Mouse (Mus musculus): ENCODE measurements around the gene Raet1e. TPM values are rescaled to one million over a fixed set of nuclear protein-coding genes. Genes with fewer than 3 reads are reported as not detected.
"Not testable (repeated sequence)": the region's sequence is repeated elsewhere in the genome, so short reads cannot be mapped to it uniquely, and the experiment has no call there.

Raet1e gene
- polyA plus RNA-seq, 1 experiment from 2014 or later, result 1.3 TPM

GRCm38 (mm10) chr10:22364915-22365314 lies 206.5 kb downstream of the Raet1e start:
- not testable (repeated sequence) for H3K4me1 ChIP-seq (ENCODE audit: control insufficient read depth, insufficient read depth, low read length); H3K9ac ChIP-seq (replicated peaks; ENCODE audit: low read length); H3K27me3 ChIP-seq (ENCODE audit: control insufficient read depth, insufficient read depth, low read length); DNase-seq; H3K9me3 ChIP-seq (ENCODE audit: control insufficient read depth, low read length); H3K4me3 ChIP-seq (replicated peaks; ENCODE audit: low read depth, low read length); ATAC-seq (ENCODE audit: low FRiP score, low TSS enrichment); H3K36me3 ChIP-seq (ENCODE audit: control insufficient read depth, insufficient read depth, low read length); H3K27ac ChIP-seq (replicated peaks; ENCODE audit: low read depth, low read length); H3K4me2 ChIP-seq (ENCODE audit: low read length)
- WGBS, result 90% methylated on average over 2 of the region's 2 CpGs

GRCm38 (mm10) chr10:22381226-22381625 lies 222.9 kb downstream of the Raet1e start:
- not testable (repeated sequence) for H3K36me3 ChIP-seq (ENCODE audit: control insufficient read depth, insufficient read depth, low read length); H3K4me3 ChIP-seq (replicated peaks; ENCODE audit: low read depth, low read length); DNase-seq; H3K9ac ChIP-seq (replicated peaks; ENCODE audit: low read length); H3K27ac ChIP-seq (replicated peaks; ENCODE audit: low read depth, low read length); H3K27me3 ChIP-seq (ENCODE audit: control insufficient read depth, insufficient read depth, low read length); H3K4me2 ChIP-seq (ENCODE audit: low read length); H3K4me1 ChIP-seq (ENCODE audit: control insufficient read depth, insufficient read depth, low read length); H3K9me3 ChIP-seq (ENCODE audit: control insufficient read depth, low read length)
- 0 out of 2 replicates have a peak, but pooled peaks have one; percentile 41 for ATAC-seq (ENCODE audit: low FRiP score, low TSS enrichment)
- WGBS, result 14% methylated on average over 6 of the region's 10 CpGs

- H3K4me3 ChIP-seq (replicated peaks; ENCODE audit: low read depth, low read length); H3K9ac ChIP-seq (replicated peaks; ENCODE audit: low read length); H3K9me3 ChIP-seq (ENCODE audit: control insufficient read depth, low read length); H3K4me2 ChIP-seq (ENCODE audit: low read length); DNase-seq; H3K27me3 ChIP-seq (ENCODE audit: control insufficient read depth, insufficient read depth, low read length); H3K36me3 ChIP-seq (ENCODE audit: control insufficient read depth, insufficient read depth, low read length); H3K27ac ChIP-seq (replicated peaks; ENCODE audit: low read depth, low read length); ATAC-seq (ENCODE audit: low FRiP score, low TSS enrichment); H3K4me1 ChIP-seq (ENCODE audit: control insufficient read depth, insufficient read depth, low read length): not testable (repeated sequence)
- WGBS, result 92% methylated on average over 7 of the region's 7 CpGs
Measured at GRCm38 (mm10) chr10:22390146-22390545, 231.8 kb downstream of the Raet1e start.

DNA sequence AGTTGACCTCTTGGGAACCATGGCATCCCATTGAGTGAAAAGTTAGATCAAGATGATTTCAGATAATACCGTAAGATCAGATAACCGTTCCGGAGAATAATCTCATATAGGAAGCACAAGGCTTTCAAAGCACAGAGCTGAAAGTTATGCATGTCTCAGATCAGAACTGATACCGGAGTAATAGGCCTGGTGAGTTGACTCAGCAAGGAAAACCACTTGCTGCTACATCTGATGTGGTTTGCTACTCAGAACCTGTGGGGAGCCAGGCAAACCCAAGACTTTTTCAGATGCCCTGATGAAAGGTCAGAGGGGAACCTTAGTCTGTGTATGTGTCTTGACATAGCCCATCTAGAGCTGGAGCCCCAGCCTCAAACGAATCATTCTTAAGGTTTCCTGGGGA lies 233.2 kb downstream of the Raet1e start:
- not testable (repeated sequence) for H3K9me3 ChIP-seq (ENCODE audit: control insufficient read depth, low read length); H3K27me3 ChIP-seq (ENCODE audit: control insufficient read depth, insufficient read depth, low read length); H3K36me3 ChIP-seq (ENCODE audit: control insufficient read depth, insufficient read depth, low read length); H3K27ac ChIP-seq (replicated peaks; ENCODE audit: low read depth, low read length); H3K4me3 ChIP-seq (replicated peaks; ENCODE audit: low read depth, low read length); DNase-seq; H3K9ac ChIP-seq (replicated peaks; ENCODE audit: low read length); H3K4me1 ChIP-seq (ENCODE audit: control insufficient read depth, insufficient read depth, low read length); H3K4me2 ChIP-seq (ENCODE audit: low read length); ATAC-seq (ENCODE audit: low FRiP score, low TSS enrichment)
- 89% methylated on average over 2 of the region's 5 CpGs for WGBS

DNA sequence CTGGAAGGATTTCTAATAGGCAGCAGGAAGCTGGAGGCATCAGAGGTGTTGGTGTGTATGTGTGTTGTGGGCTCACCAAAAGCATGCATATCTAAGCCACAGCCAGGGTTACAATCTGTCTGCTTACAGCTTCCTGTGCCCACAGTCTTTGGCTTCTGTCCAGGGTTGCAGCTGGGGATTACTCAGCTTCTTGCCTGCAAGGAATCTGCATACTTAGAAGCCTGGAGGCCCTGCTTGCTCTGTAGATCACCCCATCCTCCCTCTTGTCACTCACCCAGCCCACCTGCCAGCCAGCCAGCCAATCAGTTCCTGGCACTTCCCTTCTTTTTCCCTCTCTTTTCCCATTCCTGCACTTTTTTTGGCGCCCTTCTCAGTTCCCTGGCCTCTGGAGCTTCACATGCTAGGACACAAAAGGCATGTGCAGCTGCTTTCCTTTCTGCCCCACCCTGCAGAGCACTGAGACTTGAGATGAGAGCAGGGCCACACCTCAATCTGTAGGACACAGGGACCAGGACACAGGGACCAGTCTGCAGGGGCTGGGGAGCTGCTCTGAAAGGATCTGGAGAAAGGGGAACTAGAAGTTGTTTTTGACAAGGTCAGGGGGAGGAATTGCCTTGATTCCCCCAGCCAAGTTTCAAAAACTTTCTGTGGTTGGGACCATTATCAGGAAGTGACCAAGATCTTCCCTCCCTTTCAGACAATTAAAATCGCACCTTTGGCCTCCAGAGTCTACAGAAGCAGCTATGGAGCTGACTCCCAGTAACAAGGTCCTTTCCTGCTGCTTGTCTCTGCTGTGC lies 234.9 kb downstream of the Raet1e start:
- not testable (repeated sequence) for H3K27me3 ChIP-seq (ENCODE audit: control insufficient read depth, insufficient read depth, low read length); H3K9me3 ChIP-seq (ENCODE audit: control insufficient read depth, low read length); H3K4me2 ChIP-seq (ENCODE audit: low read length); DNase-seq; H3K4me3 ChIP-seq (replicated peaks; ENCODE audit: low read depth, low read length); H3K36me3 ChIP-seq (ENCODE audit: control insufficient read depth, insufficient read depth, low read length); H3K9ac ChIP-seq (replicated peaks; ENCODE audit: low read length); H3K4me1 ChIP-seq (ENCODE audit: control insufficient read depth, insufficient read depth, low read length); H3K27ac ChIP-seq (replicated peaks; ENCODE audit: low read depth, low read length)
- ATAC-seq (ENCODE audit: low FRiP score, low TSS enrichment), result peak; percentile 81
- WGBS, result no CpG with 5 or more reads among the region's 2 CpGs

GRCm38 (mm10) chr10:22396680-22397079 lies 238.3 kb downstream of the Raet1e start:
- ATAC-seq (ENCODE audit: low FRiP score, low TSS enrichment), result 0 out of 2 replicates have a peak, but pooled peaks have one; percentile 21
- DNase-seq; H3K9ac ChIP-seq (replicated peaks; ENCODE audit: low read length); H3K4me3 ChIP-seq (replicated peaks; ENCODE audit: low read depth, low read length); H3K27ac ChIP-seq (replicated peaks; ENCODE audit: low read depth, low read length); H3K4me2 ChIP-seq (ENCODE audit: low read length); H3K27me3 ChIP-seq (ENCODE audit: control insufficient read depth, insufficient read depth, low read length); H3K36me3 ChIP-seq (ENCODE audit: control insufficient read depth, insufficient read depth, low read length); H3K4me1 ChIP-seq (ENCODE audit: control insufficient read depth, insufficient read depth, low read length); H3K9me3 ChIP-seq (ENCODE audit: control insufficient read depth, low read length): not testable (repeated sequence)
- 24% methylated on average over 1 of the region's 1 CpGs for WGBS

DNA sequence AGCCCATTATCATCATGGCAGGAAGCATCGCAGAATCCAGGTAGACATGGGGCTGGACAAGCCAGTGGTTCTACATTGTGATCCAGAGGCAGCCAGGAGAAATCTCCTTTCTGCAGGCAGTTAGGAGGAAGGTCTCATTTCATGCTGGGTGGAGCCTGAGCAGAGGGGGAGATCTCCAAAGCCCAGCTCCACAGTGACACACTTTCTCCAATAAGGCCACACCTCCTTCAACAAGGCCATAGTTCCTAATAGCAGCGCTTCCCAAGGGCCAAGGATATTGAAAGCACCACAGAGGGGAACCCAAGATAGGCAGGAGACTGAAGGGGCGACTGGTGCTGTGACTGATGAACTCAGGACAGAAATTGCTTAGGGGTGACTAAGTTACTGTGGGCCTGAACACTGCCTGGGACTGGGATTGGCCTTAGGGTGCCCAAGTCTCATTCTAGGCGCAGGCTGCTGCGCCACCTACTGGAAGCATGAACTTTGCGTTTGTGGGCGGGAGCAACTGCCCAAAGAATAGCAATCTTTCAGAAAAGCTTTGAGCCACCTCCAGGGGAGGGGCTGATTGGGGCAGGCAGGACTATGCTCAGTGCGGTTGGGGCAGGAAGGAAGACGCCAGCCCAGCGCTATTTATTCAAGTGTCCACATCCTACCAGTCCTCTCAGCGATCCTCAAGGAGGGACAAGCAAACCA lies 244.0 kb downstream of the Raet1e start:
- not testable (repeated sequence) for H3K4me2 ChIP-seq (ENCODE audit: low read length); H3K9ac ChIP-seq (replicated peaks; ENCODE audit: low read length); H3K36me3 ChIP-seq (ENCODE audit: control insufficient read depth, insufficient read depth, low read length); H3K27ac ChIP-seq (replicated peaks; ENCODE audit: low read depth, low read length); H3K4me3 ChIP-seq (replicated peaks; ENCODE audit: low read depth, low read length); H3K27me3 ChIP-seq (ENCODE audit: control insufficient read depth, insufficient read depth, low read length); H3K9me3 ChIP-seq (ENCODE audit: control insufficient read depth, low read length); H3K4me1 ChIP-seq (ENCODE audit: control insufficient read depth, insufficient read depth, low read length)
- 5% methylated on average over 9 of the region's 11 CpGs for WGBS
- peak; percentile 75 for DNase-seq
- ATAC-seq (ENCODE audit: low FRiP score, low TSS enrichment), result peak; percentile 50; the same call in 1 of the 2 replicates

DNA sequence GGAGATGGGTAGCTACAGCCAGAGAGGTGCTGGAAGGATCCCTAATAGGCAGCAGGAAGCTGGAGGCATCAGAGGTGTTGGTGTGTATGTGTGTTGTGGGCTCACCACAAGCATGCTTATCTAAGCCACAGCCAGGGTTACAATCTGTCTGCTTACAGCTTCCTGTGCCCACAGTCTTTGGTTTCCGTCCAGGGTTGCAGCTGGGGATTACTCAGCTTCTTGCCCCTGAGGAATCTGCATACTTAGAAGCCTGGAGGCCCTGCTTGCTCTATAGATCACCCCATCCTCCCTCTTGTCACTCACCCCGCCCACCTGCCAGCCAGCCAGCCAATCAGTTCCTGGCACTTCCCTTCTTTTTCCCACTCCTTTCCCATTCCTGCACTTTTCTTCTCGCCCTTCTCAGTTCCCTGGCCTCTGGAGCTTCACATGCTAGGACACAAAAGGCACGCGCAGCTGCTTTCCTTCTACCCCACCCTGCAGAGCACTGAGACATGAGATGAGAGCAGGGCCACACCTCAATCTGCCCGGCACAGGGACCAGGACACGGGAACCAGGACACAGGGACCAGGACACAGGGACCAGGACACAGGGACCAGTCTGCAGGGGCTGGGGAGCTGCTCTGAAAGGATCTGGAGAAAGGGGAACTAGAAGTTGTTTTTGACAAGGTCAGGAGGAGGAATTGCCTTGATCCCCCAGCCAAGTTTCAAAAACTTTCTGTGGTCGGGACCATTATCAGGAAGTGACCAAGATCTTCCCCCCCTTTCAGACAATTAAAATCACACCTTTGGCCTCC lies 255.5 kb downstream of the Raet1e start:
- not testable (repeated sequence) for H3K4me1 ChIP-seq (ENCODE audit: control insufficient read depth, insufficient read depth, low read length); H3K4me3 ChIP-seq (replicated peaks; ENCODE audit: low read depth, low read length); H3K9me3 ChIP-seq (ENCODE audit: control insufficient read depth, low read length); H3K27ac ChIP-seq (replicated peaks; ENCODE audit: low read depth, low read length); H3K4me2 ChIP-seq (ENCODE audit: low read length); H3K27me3 ChIP-seq (ENCODE audit: control insufficient read depth, insufficient read depth, low read length); H3K36me3 ChIP-seq (ENCODE audit: control insufficient read depth, insufficient read depth, low read length); H3K9ac ChIP-seq (replicated peaks; ENCODE audit: low read length)
- DNase-seq (peak; percentile 15), ATAC-seq (ENCODE audit: low FRiP score, low TSS enrichment) (peak; percentile 73)
- 5% methylated on average over 1 of the region's 8 CpGs for WGBS

Measured in midbrain, embryonic 14.5 days (tissue).